Mouse (Mus musculus): ENCODE data around the gene Rab4a. TPM values are rescaled to one million over a fixed set of nuclear protein-coding genes. Genes with fewer than 3 reads are reported as not detected.

Rab4a gene
- polyA plus RNA-seq, 1 experiment from 2014 or later, result 83.8 TPM

DNA sequence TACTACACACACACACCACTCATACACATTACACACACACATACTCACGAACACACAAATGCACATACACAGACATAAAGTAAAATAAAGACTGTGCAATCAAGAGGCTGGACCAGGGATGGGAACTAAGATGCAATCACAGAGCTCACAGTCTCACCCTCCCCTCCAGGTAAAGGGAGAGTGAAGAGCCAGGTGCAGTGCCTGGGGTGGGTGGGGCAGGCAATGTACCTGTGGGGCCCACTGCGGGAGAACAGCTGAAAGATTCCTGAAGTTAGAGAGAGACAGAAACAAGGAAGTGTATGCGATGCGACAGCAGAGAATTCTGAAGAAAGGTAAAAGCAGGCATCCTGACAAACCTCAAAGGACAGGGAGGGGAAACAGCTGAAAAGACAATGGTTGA lies 11.0 kb upstream of the Rab4a start:
- no peak for ATAC-seq

DNA sequence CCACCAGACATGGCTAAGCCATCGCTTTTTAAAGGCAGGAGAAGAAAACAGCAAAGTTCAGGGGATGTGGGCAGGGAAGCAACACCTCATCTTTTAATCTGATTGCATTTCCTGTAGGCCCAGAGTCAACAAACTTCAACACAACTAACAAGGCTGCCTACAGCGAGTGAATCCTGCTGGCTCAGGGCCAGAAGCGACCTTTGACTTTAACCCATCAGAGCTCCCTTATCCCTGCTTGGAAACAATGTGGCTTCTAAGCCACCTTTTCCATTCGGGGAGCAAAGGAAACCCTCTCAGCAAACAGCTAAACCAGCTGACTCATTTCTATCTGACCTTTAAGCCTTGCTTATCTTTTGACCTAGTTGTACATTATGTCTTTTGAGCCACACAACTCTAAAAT lies 9.0 kb upstream of the Rab4a start:
- no peaks in the 10 kb centered on the region for H3K4me1 ChIP-seq (replicated peaks; ENCODE audit: control insufficient read depth, insufficient read depth, low read length)
- 66% methylated on average over 4 of the region's 4 CpGs for WGBS
- no peaks in the 10 kb centered on the region for H3K9me3 ChIP-seq (ENCODE audit: control insufficient read depth, low read length)
- no peak overlapping the region for H3K27ac ChIP-seq (ENCODE audit: low read length)
- no peak overlapping the region for H3K9ac ChIP-seq (replicated peaks; ENCODE audit: low read depth, low read length)
- no peak overlapping the region for H3K4me3 ChIP-seq (replicated peaks; ENCODE audit: low read length)
- H3K4me2 ChIP-seq (ENCODE audit: low read length), result no peak overlapping the region
- no peaks in the 10 kb centered on the region for H3K27me3 ChIP-seq (replicated peaks; ENCODE audit: control insufficient read depth, insufficient read depth, low read length)
- no peaks in the 10 kb centered on the region for H3K36me3 ChIP-seq (ENCODE audit: control insufficient read depth, insufficient read depth)
- ATAC-seq, result no peak

More for the DNA sequence above, 11.0 kb upstream of the Rab4a start:
- no peak overlapping the region for H3K4me2 ChIP-seq (ENCODE audit: low read length)
- no peak overlapping the region for H3K27ac ChIP-seq (ENCODE audit: low read length)
- no peak overlapping the region for H3K9ac ChIP-seq (replicated peaks; ENCODE audit: low read depth, low read length)
- no peaks in the 10 kb centered on the region for H3K27me3 ChIP-seq (replicated peaks; ENCODE audit: control insufficient read depth, insufficient read depth, low read length)
- WGBS, result 79% methylated on average over 4 of the region's 4 CpGs
- no peak overlapping the region for H3K4me3 ChIP-seq (replicated peaks; ENCODE audit: low read length)
- no peaks in the 10 kb centered on the region for H3K36me3 ChIP-seq (ENCODE audit: control insufficient read depth, insufficient read depth)
- H3K4me1 ChIP-seq (replicated peaks; ENCODE audit: control insufficient read depth, insufficient read depth, low read length), result peaks cover 2% of the 10 kb centered on the region; the same call in 1 of the 2 replicates
- no peaks in the 10 kb centered on the region for H3K9me3 ChIP-seq (ENCODE audit: control insufficient read depth, low read length)

DNA sequence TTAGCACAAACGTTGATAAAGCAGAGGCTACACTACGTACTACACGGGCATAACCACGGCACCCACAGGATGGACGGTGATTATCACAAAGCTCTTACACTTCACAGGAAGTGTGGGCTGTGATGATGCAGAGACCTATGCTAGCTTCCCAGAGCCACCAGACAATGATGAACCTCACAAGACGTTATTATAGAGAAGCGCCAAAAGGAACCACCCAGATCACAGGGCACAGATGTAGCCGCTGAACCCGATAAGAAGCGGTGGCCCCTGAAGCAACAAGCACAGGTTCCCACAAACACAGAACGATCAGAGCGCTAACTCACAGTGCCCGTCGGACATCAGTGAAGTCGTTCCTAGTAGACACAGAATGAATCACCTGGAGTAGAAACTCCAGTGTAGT lies 7.9 kb upstream of the Rab4a start:
- no peak overlapping the region for H3K27ac ChIP-seq (ENCODE audit: low read length)
- H3K9me3 ChIP-seq (ENCODE audit: control insufficient read depth, low read length), result no peaks in the 10 kb centered on the region
- no peak overlapping the region for H3K9ac ChIP-seq (replicated peaks; ENCODE audit: low read depth, low read length)
- no peaks in the 10 kb centered on the region for H3K36me3 ChIP-seq (ENCODE audit: control insufficient read depth, insufficient read depth)
- H3K4me2 ChIP-seq (ENCODE audit: low read length), result no peak overlapping the region
- H3K4me1 ChIP-seq (replicated peaks; ENCODE audit: control insufficient read depth, insufficient read depth, low read length), result no peaks in the 10 kb centered on the region
- H3K27me3 ChIP-seq (replicated peaks; ENCODE audit: control insufficient read depth, insufficient read depth, low read length), result no peaks in the 10 kb centered on the region
- WGBS, result 92% methylated on average over 15 of the region's 15 CpGs
- no peak overlapping the region for H3K4me3 ChIP-seq (replicated peaks; ENCODE audit: low read length)
- ATAC-seq, result no peak

DNA sequence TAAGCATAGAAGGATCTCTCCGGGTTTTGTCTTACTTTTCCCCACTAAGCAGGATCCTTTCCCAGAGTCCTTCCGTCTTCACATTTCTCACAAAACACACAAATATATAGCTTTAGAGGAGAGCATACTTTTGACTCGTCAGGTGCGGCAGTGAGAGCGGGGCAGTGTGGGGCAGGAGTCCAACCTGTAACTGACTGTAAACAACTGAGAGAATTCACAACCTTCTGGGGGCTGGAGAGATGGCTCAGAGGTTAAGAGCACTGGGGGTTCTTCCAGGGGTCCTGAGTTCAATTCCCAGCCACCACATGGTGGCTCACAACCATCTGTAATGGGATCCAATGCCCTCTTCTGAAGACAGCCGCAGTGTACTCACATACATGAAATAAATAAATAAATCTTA lies 6.4 kb upstream of the Rab4a start:
- no peak overlapping the region for H3K4me3 ChIP-seq (replicated peaks; ENCODE audit: low read length)
- no peaks in the 10 kb centered on the region for H3K4me1 ChIP-seq (replicated peaks; ENCODE audit: control insufficient read depth, insufficient read depth, low read length)
- H3K27me3 ChIP-seq (replicated peaks; ENCODE audit: control insufficient read depth, insufficient read depth, low read length), result no peaks in the 10 kb centered on the region
- H3K9ac ChIP-seq (replicated peaks; ENCODE audit: low read depth, low read length), result no peak overlapping the region
- WGBS, result 84% methylated on average over 6 of the region's 6 CpGs
- no peak overlapping the region for H3K27ac ChIP-seq (ENCODE audit: low read length)
- no peak for ATAC-seq
- no peaks in the 10 kb centered on the region for H3K36me3 ChIP-seq (ENCODE audit: control insufficient read depth, insufficient read depth)
- H3K9me3 ChIP-seq (ENCODE audit: control insufficient read depth, low read length), result no peaks in the 10 kb centered on the region
- H3K4me2 ChIP-seq (ENCODE audit: low read length), result no peak overlapping the region

DNA sequence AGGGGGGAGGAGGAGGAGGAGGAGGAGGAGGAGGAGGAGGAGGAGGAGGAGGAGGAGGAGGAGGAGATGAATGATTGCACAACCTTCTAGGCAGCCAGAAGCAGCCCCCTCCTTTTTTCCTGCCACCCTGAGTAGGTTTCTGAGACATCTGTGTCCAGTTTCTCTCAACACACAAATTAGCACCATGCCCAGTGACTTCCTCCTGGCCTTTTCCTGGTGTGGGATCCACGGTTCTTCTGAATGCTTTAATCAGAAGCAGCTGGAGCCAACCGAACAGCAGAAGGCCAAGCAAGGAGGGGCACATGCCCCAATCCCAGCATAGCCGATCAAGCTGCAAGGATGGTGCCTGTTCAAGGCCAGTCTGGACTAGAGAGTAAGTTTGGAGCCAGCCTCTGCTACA lies 5.9 kb upstream of the Rab4a start:
- Histone ChIP-seq H3K9ac (replicated peaks; ENCODE audit: low read depth, low read length) (no peak overlapping the region), H3K4me2 (ENCODE audit: low read length) (no peak overlapping the region), H3K4me1 (replicated peaks; ENCODE audit: control insufficient read depth, insufficient read depth, low read length) (no peaks in the 10 kb centered on the region), H3K9me3 (ENCODE audit: control insufficient read depth, low read length) (no peaks in the 10 kb centered on the region), H3K36me3 (ENCODE audit: control insufficient read depth, insufficient read depth) (no peaks in the 10 kb centered on the region), H3K27me3 (replicated peaks; ENCODE audit: control insufficient read depth, insufficient read depth, low read length) (no peaks in the 10 kb centered on the region), H3K4me3 (replicated peaks; ENCODE audit: low read length) (no peak overlapping the region), H3K27ac (ENCODE audit: low read length) (no peak overlapping the region)
- WGBS, result 64% methylated on average over 3 of the region's 3 CpGs
- ATAC-seq, result no peak

DNA sequence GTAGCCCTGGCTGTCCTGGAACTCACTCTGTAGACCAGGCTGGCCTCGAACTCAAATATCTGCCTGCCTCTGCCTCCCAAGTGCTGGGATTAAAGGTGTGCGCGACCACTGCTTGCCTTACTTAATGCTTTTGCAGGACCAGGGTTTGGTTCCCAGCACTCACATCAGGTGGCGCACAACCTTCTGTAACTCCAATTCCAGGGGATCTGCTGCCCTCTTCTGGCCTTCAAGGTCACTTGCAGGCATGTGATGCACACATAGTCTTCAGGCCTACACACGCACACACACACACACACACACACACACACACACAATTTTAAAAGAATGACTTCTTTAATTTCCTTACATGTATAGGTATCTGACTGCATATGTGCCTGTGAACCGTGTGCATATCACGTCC lies 4.9 kb upstream of the Rab4a start:
- H3K36me3 ChIP-seq (ENCODE audit: control insufficient read depth, insufficient read depth), result no peaks in the 10 kb centered on the region
- H3K4me1 ChIP-seq (replicated peaks; ENCODE audit: control insufficient read depth, insufficient read depth, low read length), result peaks cover 7% of the 10 kb centered on the region
- H3K9me3 ChIP-seq (ENCODE audit: control insufficient read depth, low read length), result no peaks in the 10 kb centered on the region
- H3K4me3 ChIP-seq (replicated peaks; ENCODE audit: low read length), result no peak overlapping the region
- WGBS, result 96% methylated on average over 7 of the region's 7 CpGs
- H3K9ac ChIP-seq (replicated peaks; ENCODE audit: low read depth, low read length), result no peak overlapping the region
- H3K27ac ChIP-seq (ENCODE audit: low read length), result no peak overlapping the region
- no peak overlapping the region for H3K4me2 ChIP-seq (ENCODE audit: low read length)
- no peak for ATAC-seq
- H3K27me3 ChIP-seq (replicated peaks; ENCODE audit: control insufficient read depth, insufficient read depth, low read length), result no peaks in the 10 kb centered on the region

DNA sequence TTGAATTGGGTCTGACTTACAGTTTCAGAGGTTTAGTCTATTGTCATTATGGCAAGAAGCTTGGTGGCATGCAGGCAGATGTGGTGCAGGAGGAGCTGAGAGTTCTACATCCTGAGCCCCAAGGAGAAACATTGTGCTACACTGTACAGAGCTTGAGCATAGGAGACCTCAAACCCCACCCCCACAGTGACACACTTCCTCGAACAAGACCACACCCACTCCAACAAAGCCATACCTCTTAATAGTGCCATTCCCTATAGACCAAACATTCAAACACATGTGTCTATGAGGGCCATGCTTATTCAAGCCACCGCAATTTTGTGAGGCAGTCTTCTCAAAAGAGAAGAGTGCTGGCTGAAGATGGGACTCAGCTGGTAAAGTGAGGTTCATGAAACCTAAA lies 4.2 kb upstream of the Rab4a start:
- WGBS, result 86% methylated on average over 2 of the region's 2 CpGs
- Histone ChIP-seq H3K9me3 (ENCODE audit: control insufficient read depth, low read length) (no peaks in the 10 kb centered on the region), H3K27ac (ENCODE audit: low read length) (no peak overlapping the region), H3K36me3 (ENCODE audit: control insufficient read depth, insufficient read depth) (no peaks in the 10 kb centered on the region), H3K4me3 (replicated peaks; ENCODE audit: low read length) (no peak overlapping the region), H3K4me1 (replicated peaks; ENCODE audit: control insufficient read depth, insufficient read depth, low read length) (peaks cover 9% of the 10 kb centered on the region), H3K27me3 (replicated peaks; ENCODE audit: control insufficient read depth, insufficient read depth, low read length) (no peaks in the 10 kb centered on the region), H3K4me2 (ENCODE audit: low read length) (no peak overlapping the region), H3K9ac (replicated peaks; ENCODE audit: low read depth, low read length) (no peak overlapping the region)
- no peak for ATAC-seq

DNA sequence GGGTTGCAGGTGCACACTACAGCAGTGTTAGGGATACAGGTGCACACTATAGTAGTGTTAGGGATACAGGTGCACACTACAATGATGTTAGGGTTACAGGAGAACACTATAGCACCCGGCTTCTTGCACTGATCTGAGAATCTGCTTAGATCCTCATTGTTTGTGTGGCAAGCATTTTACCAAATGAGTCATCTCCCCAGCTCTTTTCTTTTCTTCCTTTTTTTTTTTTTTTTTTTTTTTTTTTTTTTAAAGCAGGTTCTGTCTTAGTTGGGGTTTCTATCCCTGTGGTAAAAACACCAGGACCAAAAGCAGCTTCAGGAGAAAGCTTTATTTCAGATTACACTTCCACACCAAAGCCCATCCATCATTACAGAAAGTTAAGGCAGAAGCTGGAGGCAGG lies 2.1 kb upstream of the Rab4a start:
- Histone ChIP-seq H3K4me1 (replicated peaks; ENCODE audit: control insufficient read depth, insufficient read depth, low read length) (peaks cover 27% of the 10 kb centered on the region), H3K9me3 (ENCODE audit: control insufficient read depth, low read length) (no peaks in the 10 kb centered on the region), H3K9ac (replicated peaks; ENCODE audit: low read depth, low read length) (no peak overlapping the region), H3K36me3 (ENCODE audit: control insufficient read depth, insufficient read depth) (no peaks in the 10 kb centered on the region), H3K27ac (ENCODE audit: low read length) (no peak overlapping the region), H3K4me2 (ENCODE audit: low read length) (no peak overlapping the region), H3K4me3 (replicated peaks; ENCODE audit: low read length) (no peak overlapping the region), H3K27me3 (replicated peaks; ENCODE audit: control insufficient read depth, insufficient read depth, low read length) (no peaks in the 10 kb centered on the region)
- 85% methylated on average over 1 of the region's 1 CpGs for WGBS
- no peak for ATAC-seq

DNA sequence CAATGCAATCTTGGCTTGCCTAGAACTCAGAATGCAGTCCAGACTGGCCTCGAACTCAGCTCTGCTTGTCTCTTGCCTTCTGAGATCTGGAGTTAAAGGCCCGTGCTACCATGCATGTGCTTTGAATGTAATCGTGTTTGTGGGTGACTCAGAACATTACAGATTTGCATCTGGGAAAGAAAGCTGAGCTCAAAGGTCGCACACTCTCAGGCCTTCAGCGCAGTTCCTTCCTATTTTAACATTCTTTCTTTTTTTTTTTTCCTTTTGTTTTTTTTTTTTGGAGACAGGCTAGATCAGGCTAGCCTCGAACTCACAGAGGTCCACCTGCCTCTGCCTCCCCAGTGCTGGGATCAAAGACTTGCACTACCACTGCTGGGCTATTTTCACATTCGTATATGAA lies 1.2 kb upstream of the Rab4a start:
- no peaks in the 10 kb centered on the region for H3K36me3 ChIP-seq (ENCODE audit: control insufficient read depth, insufficient read depth)
- no peak for ATAC-seq
- 88% methylated on average over 7 of the region's 7 CpGs for WGBS
- H3K27ac ChIP-seq (ENCODE audit: low read length), result no peak overlapping the region
- H3K9me3 ChIP-seq (ENCODE audit: control insufficient read depth, low read length), result no peaks in the 10 kb centered on the region
- no peak overlapping the region for H3K4me3 ChIP-seq (replicated peaks; ENCODE audit: low read length)
- H3K27me3 ChIP-seq (replicated peaks; ENCODE audit: control insufficient read depth, insufficient read depth, low read length), result no peaks in the 10 kb centered on the region
- H3K9ac ChIP-seq (replicated peaks; ENCODE audit: low read depth, low read length), result no peak overlapping the region
- peaks cover 27% of the 10 kb centered on the region for H3K4me1 ChIP-seq (replicated peaks; ENCODE audit: control insufficient read depth, insufficient read depth, low read length)
- H3K4me2 ChIP-seq (ENCODE audit: low read length), result no peak overlapping the region

DNA sequence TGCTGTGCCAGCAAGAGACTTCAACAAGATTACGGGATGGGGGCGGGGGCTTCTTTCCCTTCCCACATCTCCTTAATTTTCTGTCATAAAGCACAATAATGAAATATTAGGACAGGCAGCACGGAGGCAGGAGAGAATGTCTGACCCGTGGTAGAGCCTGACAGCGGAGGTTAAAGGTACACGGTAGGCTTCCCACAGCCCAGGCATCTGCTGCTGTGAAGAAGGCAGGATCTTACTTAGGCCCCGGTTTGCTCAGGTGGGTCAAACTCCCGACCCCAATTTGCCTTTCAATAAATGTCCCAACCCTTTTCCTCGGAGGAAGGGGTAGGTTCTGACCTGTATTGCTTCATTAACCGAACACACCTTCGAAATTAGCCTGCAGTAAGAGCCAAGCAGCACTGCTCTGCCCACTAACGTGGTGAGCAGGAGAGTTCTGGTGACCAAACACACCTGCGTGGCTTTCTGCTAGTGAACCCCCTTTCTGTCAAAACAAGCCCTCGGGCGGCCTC lies 522 bp upstream of the Rab4a start:
- H3K9ac ChIP-seq (replicated peaks; ENCODE audit: low read depth, low read length), result peak overlapping the region; percentile 87
- no peaks in the 10 kb centered on the region for H3K27me3 ChIP-seq (replicated peaks; ENCODE audit: control insufficient read depth, insufficient read depth, low read length)
- 13% methylated on average over 15 of the region's 15 CpGs for WGBS
- ATAC-seq, result peak; percentile 21
- H3K4me3 ChIP-seq (replicated peaks; ENCODE audit: low read length), result peak overlapping the region; percentile 80
- H3K27ac ChIP-seq (ENCODE audit: low read length), result peak overlapping the region; percentile 65
- peaks cover 27% of the 10 kb centered on the region for H3K4me1 ChIP-seq (replicated peaks; ENCODE audit: control insufficient read depth, insufficient read depth, low read length)
- no peaks in the 10 kb centered on the region for H3K9me3 ChIP-seq (ENCODE audit: control insufficient read depth, low read length)
- H3K4me2 ChIP-seq (ENCODE audit: low read length), result peak overlapping the region; percentile 84
- no peaks in the 10 kb centered on the region for H3K36me3 ChIP-seq (ENCODE audit: control insufficient read depth, insufficient read depth)
